Mouse (Mus musculus): ENCODE results near the gene Hmgcl.
"Not testable (repeated sequence)": the region's sequence is repeated elsewhere in the genome, so short reads cannot be mapped to it uniquely, and the experiment has no call there.

The Hmgcl gene

DNA sequence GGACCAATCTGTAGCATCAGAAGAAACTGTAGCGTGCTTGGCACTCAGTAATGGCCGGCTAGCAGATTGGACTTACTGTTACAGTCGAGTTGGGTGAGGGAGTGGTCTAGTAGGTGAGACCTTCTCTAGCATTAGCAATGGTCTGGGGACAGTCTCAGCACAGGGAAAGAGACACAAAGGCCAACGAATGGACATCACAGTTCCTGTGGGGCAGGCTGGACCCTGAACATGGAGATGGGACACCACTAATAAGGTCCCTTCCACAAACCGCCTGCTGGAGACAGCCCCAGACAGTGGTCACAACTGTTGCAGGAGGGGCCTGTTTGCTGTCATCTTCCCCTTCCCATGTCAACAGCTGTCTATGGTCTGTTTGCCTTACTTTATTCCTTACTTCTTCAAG is 15.5 kb downstream of the Hmgcl start:
- no peak for DNase-seq (ENCODE audit: low spot score)

DNA sequence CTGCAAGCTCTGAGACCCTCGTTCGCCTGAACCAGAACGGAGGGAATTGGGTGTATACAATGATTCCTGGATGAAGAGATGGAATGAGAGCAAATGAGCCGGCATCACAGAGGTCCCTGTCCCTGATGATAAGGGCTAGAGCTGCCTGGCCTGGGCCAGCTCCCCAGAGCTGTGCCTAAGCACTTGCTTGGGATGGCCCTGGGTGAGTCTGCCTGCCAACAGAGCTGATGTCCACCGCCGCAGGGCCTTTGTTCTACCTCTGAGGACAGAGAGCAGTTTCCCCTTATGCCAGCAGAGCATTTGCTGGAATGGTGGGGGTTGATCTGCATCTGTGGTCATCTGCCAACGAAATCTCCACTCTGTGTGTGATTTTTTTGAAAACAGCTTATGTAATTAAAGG is 15.9 kb downstream of the Hmgcl start:
- DNase-seq (ENCODE audit: low spot score): no peak

DNA sequence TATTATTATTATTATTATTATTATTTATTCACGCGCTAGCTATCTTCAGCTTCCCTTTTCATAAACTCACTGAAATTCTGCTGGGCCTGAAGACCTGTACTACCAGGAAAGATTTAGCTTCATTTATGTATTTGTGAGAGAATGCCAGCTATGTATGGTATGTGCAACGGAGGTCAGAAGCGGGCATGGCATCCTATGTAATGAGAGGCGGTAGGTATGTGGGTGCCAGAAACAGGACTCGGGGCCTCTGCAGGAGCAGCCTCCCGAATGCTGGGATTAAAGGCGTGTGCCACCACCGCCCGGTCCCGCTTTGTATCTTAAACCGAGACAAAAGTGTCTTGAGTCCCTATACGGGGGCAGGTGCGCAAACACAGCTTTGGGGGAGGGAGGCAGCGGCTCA is 16.7 kb downstream of the Hmgcl start:
- no peak for DNase-seq (ENCODE audit: low spot score)

DNA sequence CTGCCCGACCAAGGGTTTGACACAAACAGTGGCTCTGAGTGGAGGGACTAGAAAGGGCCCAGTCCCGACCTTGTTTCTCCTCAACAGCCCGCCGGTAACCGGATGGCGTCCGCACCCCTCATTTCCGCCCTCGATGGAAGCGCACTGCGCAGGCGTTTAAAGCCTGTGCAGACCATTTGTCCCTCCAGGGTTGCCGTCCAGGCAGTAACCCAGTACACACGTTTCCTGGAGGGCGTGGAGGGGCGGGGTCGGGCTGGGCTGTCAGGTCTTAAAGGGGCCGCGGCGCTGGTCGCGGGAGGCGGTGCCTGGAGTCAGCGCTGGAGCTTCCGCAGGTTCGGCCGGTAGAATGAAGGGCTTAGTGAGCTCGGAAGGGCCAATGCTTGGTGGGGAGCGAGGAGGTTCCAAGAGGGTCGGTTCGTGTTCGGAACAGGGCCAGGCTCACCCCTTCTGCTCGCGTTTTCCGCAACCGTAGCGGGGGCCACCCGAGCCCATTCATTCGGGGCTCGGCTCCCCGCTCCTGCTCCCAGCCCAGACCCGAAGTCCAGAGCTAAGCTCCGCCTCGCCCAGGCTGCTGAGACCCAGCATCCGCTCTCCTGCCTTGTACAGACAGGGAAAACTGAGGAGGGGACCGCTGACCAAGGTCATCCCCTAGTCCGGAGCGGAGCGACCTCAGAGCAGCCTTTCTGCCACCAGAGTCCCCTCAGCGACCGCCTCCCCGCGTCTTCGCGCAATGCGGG is 17.4 kb downstream of the Hmgcl start, which contains the start of gene Gale:
Gene Gale (plus strand): TSS at position 271 of the 737 bp plus-strand sequence.
- DNase-seq (ENCODE audit: low spot score): peak; percentile 88

DNA sequence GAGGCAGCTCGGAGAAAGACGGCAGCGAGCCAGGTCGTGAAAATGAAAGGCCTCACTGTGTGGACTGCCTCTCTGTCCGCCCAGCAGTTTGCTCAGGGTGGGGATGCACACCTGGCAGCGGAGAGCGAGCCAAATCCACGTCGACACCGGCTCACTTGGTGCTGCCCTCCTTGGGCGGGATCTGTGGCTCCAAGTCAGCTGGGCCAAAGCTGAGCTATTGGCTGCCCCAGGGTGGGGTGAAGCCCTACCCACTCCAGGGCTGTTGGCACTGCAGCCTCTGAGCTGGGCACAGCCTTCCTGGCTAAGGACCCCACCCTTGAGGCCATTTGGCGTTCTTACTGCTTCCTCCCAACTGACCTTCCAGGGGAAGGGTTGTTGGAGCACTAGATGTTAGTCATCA is 18.2 kb downstream of the Hmgcl start:
- peak; percentile 63 for DNase-seq (ENCODE audit: low spot score)

DNA sequence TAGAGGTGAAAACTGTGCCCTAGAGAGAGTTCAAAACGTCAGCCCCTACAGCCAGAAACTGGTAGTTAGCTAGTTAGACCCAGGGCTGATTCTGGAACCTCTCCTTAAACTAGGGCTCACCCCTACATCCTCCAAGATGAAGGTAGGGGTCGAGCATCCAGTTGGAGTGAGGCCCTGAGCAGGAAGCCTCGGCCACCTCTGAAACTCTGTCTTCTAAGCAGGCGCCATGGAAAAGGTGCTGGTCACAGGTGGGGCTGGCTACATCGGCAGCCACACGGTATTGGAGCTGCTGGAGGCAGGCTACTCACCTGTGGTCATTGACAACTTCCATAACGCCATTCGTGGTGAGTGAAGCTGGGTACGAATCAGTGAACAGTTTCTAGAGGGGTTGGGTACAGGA is 18.9 kb downstream of the Hmgcl start:
- DNase-seq (ENCODE audit: low spot score): no peak

DNA sequence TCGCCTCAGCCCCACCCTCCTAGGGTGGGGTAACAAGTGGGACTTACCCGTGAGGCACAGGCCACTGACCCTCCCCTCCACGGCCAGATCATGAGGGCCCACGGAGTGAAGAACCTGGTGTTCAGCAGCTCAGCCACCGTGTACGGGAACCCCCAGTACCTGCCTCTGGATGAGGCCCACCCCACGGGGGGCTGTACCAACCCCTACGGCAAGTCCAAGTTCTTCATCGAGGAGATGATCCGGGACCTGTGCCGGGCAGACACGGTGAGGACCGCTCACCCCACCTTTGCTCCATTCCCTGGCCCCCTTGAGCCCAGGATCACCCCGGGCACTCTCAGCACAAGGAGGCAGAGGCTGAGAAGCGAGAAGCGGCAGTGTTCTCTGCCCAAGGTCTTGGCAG is 20.0 kb downstream of the Hmgcl start:
- no peak for DNase-seq (ENCODE audit: low spot score)

DNA sequence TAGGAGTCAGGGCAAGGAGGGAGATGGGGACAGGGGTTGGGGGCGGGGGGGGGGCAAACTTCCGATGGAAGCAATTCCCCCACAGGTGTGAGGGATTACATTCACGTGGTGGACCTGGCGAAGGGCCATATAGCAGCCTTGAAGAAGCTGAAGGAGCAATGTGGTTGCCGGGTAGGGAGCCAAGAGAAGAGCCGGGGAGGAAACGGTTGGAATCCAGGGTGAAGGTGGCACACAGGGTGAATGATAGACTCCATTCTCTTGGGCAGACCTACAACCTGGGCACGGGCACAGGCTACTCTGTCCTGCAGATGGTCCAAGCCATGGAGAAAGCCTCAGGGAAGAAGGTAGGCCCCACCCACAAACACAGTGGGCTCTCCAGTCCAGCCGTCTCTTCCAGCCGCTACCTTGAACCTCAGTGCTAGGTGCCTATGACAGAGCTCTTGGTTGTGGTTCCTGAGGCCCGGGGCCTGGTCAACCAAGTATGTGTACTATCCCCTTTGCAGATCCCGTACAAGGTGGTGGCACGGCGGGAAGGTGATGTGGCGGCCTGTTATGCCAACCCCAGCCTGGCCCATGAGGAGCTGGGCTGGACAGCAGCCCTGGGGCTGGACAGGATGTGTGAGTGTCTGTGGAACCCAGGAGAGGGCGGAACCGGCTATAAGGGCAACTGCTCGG is 21.0 kb downstream of the Hmgcl start:
- DNase-seq (ENCODE audit: low spot score): no peak

DNA sequence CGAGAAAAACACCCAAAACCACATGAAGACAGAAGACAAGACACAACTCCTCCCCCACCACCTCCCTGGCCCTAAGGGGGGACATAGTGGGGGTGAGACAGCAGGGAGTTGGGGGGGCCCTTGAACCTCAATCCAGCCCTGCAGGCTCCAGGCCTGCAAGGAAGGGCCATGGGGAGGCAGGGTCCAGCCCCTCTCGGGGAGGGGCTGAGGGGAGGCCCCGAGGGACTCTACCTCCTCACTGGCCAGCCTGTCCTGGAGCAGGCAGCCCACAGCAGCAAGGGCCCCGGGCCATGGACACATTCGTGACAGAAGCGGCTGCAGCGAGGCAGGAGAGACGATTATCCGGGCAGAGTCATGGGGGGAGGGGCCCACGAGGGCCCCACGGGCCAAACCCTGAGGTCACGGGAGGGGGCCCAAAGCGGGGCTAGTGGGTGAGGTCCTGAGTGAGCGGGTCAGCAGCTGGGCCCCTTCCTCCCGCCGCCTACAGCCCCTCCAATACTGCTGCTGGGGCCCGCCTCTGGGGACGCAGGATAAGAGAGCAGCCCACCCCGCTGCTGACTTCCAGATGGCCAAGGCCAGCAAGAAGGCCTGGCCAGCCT is 22.1 kb downstream of the Hmgcl start:
- DNase-seq (ENCODE audit: low spot score): no peak

DNA sequence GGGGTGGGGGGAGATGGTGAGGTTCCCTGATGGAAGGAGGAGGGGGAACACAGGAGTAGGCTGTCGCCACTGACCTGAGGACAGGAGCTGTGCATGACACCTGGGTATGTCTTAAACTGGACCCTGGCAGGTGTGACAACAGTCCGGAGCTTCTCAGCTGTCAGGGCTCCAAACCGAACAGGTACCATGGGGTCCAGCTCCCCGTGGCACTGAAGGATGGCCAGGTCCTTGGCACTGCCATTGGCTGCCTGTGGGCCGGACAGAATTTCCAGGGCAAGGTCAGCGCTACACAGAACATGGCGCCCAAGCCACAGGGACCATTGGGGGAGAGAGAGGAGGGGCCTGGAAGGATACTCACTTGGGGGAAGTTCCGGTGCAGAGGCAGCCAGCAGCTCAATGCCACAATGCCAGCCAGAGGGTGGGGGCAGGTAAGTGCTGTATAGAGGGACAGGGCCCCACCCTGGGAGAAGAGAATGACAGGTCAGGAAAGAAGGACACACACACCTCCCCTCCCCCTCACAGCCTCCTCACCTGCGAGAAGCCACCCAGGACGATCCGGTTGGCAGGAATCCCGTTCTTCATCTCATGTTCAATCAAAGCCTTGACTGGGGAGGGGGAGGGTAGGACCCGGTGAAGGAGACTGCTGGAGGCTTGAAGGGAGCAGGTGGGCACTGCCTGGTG is 23.0 kb downstream of the Hmgcl start:
- no peak for DNase-seq (ENCODE audit: low spot score)

DNA sequence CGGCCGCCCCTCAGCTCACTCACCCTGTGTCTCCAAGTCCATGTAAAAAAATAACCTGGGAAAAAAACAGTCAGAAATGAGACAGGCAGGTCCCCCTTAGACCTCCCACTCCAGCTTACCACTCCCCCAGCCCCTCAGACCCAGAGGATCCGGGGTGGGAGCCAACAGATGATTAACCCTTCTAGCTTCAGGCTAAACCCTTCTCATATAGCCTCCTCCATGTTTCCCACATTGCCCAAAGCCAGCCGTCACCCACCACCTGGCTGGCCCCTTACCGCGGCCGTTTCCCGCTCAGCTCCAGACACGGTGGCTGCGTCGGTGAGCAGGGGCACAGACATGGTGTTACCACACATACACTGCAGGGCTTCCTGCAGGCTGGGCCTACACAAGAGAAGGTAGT is 24.3 kb downstream of the Hmgcl start:
- DNase-seq (ENCODE audit: low spot score): no peak

DNA sequence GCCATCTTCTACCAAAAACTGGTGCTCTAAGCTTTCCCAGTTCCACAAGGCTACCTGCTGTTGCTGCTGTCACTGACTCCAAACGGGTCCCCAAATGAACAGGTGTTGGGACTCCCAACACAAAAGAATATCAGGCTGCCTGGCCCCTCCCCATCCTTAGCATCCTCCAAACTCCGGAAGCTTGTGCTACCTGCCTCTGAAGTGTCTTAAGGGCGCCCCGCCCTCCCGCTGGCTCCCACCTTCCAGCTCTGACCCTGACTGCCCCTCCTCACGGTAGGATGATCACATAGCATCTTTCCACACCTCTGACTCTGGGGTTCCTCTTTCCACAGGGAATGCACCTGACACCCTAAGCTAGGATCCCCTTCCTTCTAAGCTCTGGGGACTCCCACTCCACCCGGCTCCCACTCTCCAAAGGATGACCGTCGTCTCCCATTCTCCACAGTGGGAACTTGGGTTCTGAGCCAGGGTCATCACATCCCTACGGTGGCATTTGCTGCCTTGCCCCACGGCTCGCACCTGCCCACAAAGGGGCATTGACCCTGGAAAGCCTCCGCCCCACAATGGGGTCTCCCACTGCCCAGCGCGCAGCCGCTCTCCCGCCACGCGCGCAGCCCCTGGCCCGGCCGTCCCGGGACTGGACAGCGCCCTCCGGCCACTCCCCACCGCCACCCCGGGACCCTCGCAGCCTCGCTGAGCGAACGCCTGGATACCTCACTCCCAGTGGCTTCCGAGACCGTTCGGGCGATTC is 25.7 kb downstream of the Hmgcl start:
- no peak for DNase-seq (ENCODE audit: low spot score)

DNA sequence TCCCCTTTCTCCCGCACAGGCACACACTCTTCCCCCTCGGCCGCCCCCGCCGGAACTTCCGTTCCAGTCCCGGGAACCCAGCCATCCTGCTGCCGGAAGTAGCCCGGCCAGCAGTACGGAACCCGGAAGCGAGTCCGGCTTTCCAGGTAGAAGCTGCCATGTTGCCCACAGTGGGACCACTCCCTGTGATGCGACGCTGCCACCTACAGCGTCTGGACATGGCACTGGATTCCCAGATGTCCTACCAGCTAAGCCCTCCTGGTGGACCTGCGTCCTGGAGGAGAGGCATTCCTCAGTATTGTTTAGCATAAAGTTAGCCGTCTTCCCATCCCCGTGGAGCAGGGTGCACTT is 26.3 kb downstream of the Hmgcl start, which contains the start of gene Lypla2:
Gene Lypla2 (minus strand): TSS at position 71 of the 351 bp plus-strand sequence.
- DNase-seq (ENCODE audit: low spot score): peak; percentile 87

DNA sequence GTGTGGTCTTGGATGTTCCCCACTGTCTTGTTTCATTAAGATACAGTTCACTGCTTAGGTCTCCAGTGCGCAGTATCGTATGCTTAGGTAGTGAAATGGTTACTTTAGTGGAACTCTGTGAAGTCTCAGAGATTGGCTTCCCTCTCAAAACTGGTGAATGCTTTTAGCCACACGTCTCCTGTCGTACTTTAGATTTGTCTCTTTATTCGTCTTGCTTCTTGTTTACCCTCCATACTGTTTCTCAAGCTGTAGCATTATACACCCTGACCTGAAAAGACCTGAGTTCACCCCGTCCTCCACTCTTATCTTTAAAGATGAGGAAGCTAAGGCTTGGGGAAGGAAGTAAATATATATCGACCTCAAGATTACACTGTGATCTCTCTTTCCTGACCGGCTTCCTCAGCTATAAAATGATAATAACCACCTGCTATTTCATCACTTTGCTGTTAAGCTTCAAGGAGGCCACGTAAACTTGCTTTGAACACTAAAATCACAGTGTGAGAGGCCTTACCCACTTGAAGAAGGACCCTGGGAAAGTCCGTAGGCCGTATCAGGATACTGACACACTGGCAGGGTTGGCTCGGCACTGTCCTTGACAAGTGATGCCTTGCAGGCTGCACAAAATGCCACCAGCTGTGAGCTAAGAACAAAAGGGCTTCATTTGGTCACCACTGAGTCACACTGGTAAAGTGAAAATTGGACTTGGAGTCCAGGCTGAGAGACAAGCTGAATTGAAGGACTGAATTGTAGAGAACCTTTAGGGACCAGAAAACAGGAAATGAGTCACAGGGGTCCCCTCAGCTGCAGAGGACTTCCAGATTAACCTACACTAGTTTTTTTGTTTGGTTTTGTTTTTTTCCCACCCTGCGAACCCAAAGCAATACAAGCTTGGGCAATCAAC is 26.9 kb downstream of the Hmgcl start:
- DNase-seq (ENCODE audit: low spot score): no peak

DNA sequence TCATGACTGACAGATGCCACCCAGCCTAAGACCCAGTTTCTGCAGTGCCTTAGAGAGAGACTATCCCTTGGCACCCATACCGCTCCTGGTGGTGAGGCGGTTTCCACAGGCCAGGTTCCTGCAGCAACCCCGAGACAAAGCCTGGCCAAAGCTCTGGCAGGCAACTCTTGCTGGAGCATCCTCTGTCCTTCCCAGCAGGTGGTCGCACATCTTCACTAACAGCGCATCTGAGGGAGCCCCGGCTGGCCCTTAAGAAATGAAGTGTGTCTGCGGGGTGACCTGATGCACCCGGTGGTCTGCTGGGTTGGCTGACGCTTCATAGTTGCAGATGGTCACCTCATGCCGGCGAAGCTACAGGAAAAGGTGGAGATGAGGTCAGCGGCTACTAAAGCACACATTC is 29.9 kb downstream of the Hmgcl start:
- no peak for DNase-seq (ENCODE audit: low spot score)

DNA sequence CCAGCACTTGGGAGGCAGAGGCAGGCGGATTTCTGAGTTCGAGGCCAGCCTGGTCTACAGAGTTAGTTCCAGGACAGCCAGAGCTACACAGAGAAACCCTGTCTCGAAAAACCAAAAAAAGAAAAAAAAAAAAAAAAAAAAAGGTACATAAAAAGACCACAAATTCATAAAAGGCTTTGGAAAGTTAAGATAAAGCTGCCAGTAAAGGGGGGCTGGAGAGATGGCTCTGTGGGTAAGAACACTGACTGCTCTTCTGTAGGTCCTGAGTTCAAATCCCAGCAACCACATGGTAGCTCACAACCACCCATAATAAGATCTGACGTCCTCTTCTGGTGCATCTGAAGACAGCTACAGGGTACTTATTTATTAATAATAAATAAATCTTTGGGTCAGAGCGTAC is 34.0 kb downstream of the Hmgcl start:
- not testable (repeated sequence) for DNase-seq (ENCODE audit: low spot score)

DNA sequence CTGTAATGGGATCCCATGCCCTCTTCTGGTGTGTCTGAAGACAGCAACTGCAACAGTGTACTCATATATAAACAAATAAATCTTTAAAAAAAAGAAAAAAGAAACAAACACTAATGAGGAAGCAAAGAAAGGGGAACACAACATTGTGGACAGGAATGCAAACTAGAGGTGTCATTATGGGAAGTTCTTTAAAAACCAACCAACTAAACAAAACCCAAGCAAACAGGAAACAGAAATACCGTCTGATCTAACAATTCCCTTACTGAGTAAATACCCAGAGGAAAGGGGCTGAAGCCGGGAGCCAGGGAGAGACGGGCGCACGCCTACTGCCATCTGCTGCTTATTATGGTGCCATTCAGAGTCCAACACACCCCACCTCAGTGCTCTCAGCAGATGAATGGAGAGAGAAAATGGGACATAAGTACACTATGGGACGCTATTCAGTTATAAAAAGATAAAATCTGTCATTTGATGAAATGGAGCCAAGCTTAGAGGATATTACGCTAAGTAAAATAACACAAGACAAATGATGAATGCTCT is 35.3 kb downstream of the Hmgcl start:
- no peak for DNase-seq (ENCODE audit: low spot score)

DNA sequence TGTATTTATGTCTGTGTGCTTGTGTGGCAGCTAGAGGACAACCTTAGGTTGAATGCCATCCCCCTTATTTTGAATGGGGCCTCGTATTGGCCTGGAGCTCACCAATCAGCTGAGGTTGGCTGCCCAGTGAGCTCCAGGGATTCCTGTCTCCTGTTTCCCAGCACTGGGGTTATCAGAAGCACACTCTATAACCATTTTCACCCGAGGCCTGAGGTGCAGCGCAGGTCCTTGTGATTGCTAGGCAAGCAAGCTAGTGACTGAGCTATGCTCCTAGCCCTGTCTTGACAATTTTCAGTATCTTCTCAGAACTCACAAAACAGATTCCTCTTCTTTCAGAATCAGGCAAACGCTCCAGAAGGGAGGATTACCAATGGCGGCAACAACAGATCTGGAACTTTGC is 38.3 kb downstream of the Hmgcl start:
- no peak for DNase-seq (ENCODE audit: low spot score)

DNA sequence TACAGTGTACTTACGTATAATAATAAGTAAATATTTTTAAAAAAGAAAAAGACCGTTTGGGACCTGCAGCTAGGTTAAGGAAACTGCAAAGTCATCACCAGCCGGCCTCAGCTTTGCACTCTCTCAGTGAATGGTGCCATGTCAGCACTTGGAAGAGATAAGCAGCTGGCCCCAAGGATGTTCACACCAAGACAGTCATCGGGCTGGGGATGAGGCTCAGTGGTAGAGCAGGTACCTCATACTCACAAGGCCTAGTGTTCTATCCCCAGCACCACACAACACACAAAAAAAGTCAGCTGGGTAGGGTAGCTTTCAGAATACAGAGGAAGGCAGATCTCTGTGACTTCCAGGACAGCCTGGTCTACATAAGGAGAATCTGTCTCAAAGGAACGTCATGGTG is 38.9 kb downstream of the Hmgcl start:
- DNase-seq (ENCODE audit: low spot score): no peak

DNA sequence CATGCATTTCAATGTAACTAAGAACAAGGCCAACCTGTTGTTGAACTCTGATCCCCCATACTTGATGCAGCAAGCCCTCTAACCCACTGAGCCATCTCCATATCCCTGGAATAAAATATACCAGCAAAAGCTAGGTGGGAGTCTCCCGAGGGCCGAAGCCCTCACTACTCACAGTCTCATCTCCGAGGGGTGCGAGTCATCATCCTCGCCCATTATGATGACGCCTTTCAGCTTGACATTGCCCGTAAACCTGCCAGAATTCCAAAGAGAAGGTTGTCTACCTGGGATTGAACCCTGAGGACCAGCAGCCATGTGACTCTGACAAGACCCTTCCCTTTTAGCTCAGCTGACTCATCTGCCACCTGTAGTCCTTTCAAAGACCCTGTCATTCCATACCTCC is 39.5 kb downstream of the Hmgcl start:
- no peak for DNase-seq (ENCODE audit: low spot score)
